ENCODE assay signal across 10 mouse cellular contexts in the genomic region with DNA sequence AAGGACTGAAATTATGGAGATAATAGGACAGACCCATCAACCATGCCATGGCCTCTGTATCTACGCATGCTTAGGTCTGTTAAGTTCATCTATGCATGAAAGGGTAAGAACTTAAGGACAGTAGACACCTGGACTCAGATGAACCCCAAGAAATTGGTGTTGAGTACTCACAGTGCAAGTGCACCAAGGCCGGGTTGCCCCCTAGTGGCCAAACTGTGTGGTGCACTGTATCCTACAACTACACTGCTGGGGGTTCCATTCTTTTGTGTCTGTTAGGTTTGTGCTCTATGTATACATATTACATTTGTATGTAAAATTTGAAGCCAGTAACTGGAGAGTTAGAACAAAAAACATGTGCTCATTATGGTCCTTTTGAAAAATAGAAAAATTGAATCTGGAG.
DNase-seq lines count a peak whose midpoint lies in the region; ATAC-seq and TF ChIP-seq lines count a peak whose summit lies in the region.
"Had no signal": no experiment of that assay in that cellular context is flagged by ENCODE, and none has a peak within 500 bp of the region (broad histone marks: within the 10 kb centered on the region; RNA-seq: fewer than 3 reads in every experiment).

No protein-coding gene starts in this region.

- WGBS in forebrain, postnatal 0 days, result 64% methylated on average over 2 of the region's 2 CpGs
- WGBS in forebrain, embryonic 10.5 days, result 65% methylated on average over 2 of the region's 2 CpGs
- whole genome bisulfite sequencing in lung, embryonic 14.5 days, result 48% methylated on average over 2 of the region's 2 CpGs

- H3K4me1 ChIP-seq in forebrain, postnatal 0 days (ENCODE audit: insufficient read depth), result no peaks in the 10 kb centered on the region
- H3K4me1 ChIP-seq in forebrain, embryonic 10.5 days, result no peaks in the 10 kb centered on the region
- no peaks in the 10 kb centered on the region for H3K4me1 ChIP-seq in lung, embryonic 14.5 days (ENCODE audit: insufficient read depth)
- no peaks in the 10 kb centered on the region for H3K4me1 ChIP-seq in G1E (ENCODE audit: insufficient read depth, low read depth, low read length)
- H3K4me1 ChIP-seq: hindbrain, embryonic 15.5 days; neural tube, embryonic 13.5 days had no signal

- no peaks in the 10 kb centered on the region for H3K9me3 ChIP-seq in forebrain, postnatal 0 days (ENCODE audit: low read length)
- peaks cover 2% of the 10 kb centered on the region; the same call in 1 of the 2 replicates for H3K9me3 ChIP-seq in forebrain, embryonic 10.5 days
- H3K9me3 ChIP-seq in lung, embryonic 14.5 days (ENCODE audit: low read depth, low read length), result no peaks in the 10 kb centered on the region
- H3K9me3 ChIP-seq in G1E (replicated peaks), result peaks cover 29% of the 10 kb centered on the region
- H3K9me3 ChIP-seq: hindbrain, embryonic 15.5 days; neural tube, embryonic 13.5 days had no signal

- H3K4me3 ChIP-seq in forebrain, postnatal 0 days (ENCODE audit: low read depth, low read length), result no peak overlapping the region
- H3K4me3 ChIP-seq in forebrain, embryonic 10.5 days, result no peak overlapping the region
- no peak overlapping the region for H3K4me3 ChIP-seq in lung, embryonic 14.5 days (ENCODE audit: low read depth, low read length)
- H3K4me3 ChIP-seq in G1E (ENCODE audit: low read depth, low read length), result no peak overlapping the region
- H3K4me3 ChIP-seq: hindbrain, embryonic 15.5 days; neural tube, embryonic 13.5 days had no signal

- ATAC-seq in forebrain, postnatal 0 days, result no peak
- ATAC-seq in lung, embryonic 14.5 days (ENCODE audit: insufficient read depth), result no peak
- peak; percentile 40; the same call in 1 of the 2 replicates for ATAC-seq in G1E (ENCODE audit: extremely low read depth, insufficient number of reproducible peaks, low FRiP score, poor library complexity, severe bottlenecking)

- no peak overlapping the region for H3K27ac ChIP-seq in forebrain, postnatal 0 days (ENCODE audit: low read depth, low read length)
- no peak overlapping the region for H3K27ac ChIP-seq in forebrain, embryonic 10.5 days
- H3K27ac ChIP-seq in lung, embryonic 14.5 days (ENCODE audit: low read depth), result no peak overlapping the region
- H3K27ac ChIP-seq: hindbrain, embryonic 15.5 days; neural tube, embryonic 13.5 days had no signal

- H3K4me2 ChIP-seq in forebrain, postnatal 0 days (ENCODE audit: low read depth), result no peak overlapping the region
- H3K4me2 ChIP-seq in lung, embryonic 14.5 days, result no peak overlapping the region
- H3K4me2 ChIP-seq: hindbrain, embryonic 15.5 days; neural tube, embryonic 13.5 days had no signal

- no peak for DNase-seq in forebrain, postnatal 0 days
- no peak for DNase-seq in forebrain, embryonic 10.5 days (ENCODE audit: extremely low spot score, low spot score)
- DNase-seq in lung, embryonic 14.5 days, result peak; percentile 38
- DNase-seq in lung, adult 18-20 months, result no peak
- DNase-seq in G1E (ENCODE audit: low spot score), result no peak
- peak; percentile 34 for DNase-seq in embryo, embryonic 11 days
- peak; percentile 22 for DNase-seq in mesoderm, embryonic 11.5 days (ENCODE audit: low read depth, low spot score)
- no peak for DNase-seq in natural killer cell, adult 2 months (ENCODE audit: low spot score in 2 of 2)

- H3K36me3 ChIP-seq in forebrain, postnatal 0 days (ENCODE audit: insufficient read depth), result no peaks in the 10 kb centered on the region
- no peaks in the 10 kb centered on the region for H3K36me3 ChIP-seq in forebrain, embryonic 10.5 days (replicated peaks)
- no peaks in the 10 kb centered on the region for H3K36me3 ChIP-seq in lung, embryonic 14.5 days (ENCODE audit: insufficient read depth)
- H3K36me3 ChIP-seq in G1E (replicated peaks), result no peaks in the 10 kb centered on the region
- H3K36me3 ChIP-seq: hindbrain, embryonic 15.5 days; neural tube, embryonic 13.5 days had no signal

- no peak overlapping the region for H3K9ac ChIP-seq in forebrain, postnatal 0 days
- no peak overlapping the region for H3K9ac ChIP-seq in lung, embryonic 14.5 days
- H3K9ac ChIP-seq: hindbrain, embryonic 15.5 days; neural tube, embryonic 13.5 days had no signal

- peak; percentile 46 for TF ChIP-seq CTCF in forebrain, postnatal 0 days (IDR thresholded peaks at IDR 0.05; ENCODE audit: low read depth)
- peak; percentile 76 for TF ChIP-seq CTCF in lung, embryonic 14.5 days (IDR thresholded peaks at IDR 0.05; ENCODE audit: low read depth)
- TF ChIP-seq CTCF in G1E (IDR thresholded peaks at IDR 0.05; ENCODE audit: low read depth, low read length), result peak; percentile 50

- no peaks in the 10 kb centered on the region for H3K27me3 ChIP-seq in forebrain, postnatal 0 days (ENCODE audit: insufficient read depth, low read length)
- H3K27me3 ChIP-seq in forebrain, embryonic 10.5 days (ENCODE audit: poor library complexity, severe bottlenecking), result no peaks in the 10 kb centered on the region
- H3K27me3 ChIP-seq in lung, embryonic 14.5 days (ENCODE audit: insufficient read depth, low read length), result no peaks in the 10 kb centered on the region
- H3K27me3 ChIP-seq in G1E (ENCODE audit: insufficient read depth, low read length), result no peaks in the 10 kb centered on the region
- H3K27me3 ChIP-seq: hindbrain, embryonic 15.5 days; neural tube, embryonic 13.5 days had no signal

Comparison
In these comparisons a context has a peak if more than half of its experiments do, and no peak if none do; other contexts are left out.
1. DNase-seq: peak in lung, embryonic 14.5 days (single experiment), embryo, embryonic 11 days (single experiment) and mesoderm, embryonic 11.5 days (single experiment); none in forebrain, postnatal 0 days (single experiment), forebrain, embryonic 10.5 days (single experiment), lung, adult 18-20 months (0 of 2), G1E (single experiment) and natural killer cell, adult 2 months (0 of 2).
2. Peak in every context shown above with its lines, with median percentiles within 50 percentile points of each other: CTCF ChIP-seq.